Mouse (Mus musculus) heart, postnatal 0 days (tissue): ENCODE measurements around the gene Cd80.

Experiments
- CTCF ChIP-seq: IDR thresholded peaks from 2 replicates; pipeline ENCODE4 v1.5.1; 2016; ENCODE audit warnings: antibody characterized with exemption, control low read depth, low read depth
- EP300 ChIP-seq: IDR thresholded peaks from 2 replicates; pipeline ENCODE4 v1.6.1; 2016; ENCODE audit warnings: antibody characterized with exemption, low read depth

DNA sequence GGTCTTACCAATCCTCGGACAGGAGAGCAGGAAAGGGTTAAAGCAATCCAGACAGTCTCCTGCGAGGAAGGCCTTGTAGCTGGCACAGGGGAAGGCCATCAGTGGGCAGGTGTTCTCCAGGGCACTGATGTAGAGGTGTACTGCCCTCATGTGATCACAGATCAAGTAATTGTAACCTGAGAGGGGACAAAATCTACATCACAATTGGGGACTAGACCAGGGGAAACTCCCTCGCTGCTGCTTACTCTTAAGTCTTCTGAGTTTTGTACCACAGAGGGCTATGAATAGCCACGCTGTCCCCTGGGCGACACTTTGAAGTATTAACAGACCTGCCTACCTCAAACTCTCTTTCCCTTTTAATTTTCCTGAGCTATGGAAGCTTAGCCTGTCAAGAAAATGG is 47.8 kb upstream of the Cd80 start:
- TF ChIP-seq EP300 (no peak), CTCF (no peak)
